Mouse (Mus musculus): ENCODE data around the gene 9530077C05Rik. TPM values are rescaled to one million over a fixed set of nuclear protein-coding genes. Genes with fewer than 3 reads are reported as not detected.

9530077C05Rik gene
- polyA plus RNA-seq, 1 experiment from 2014 or later: 1.6 TPM

- peak overlapping the region; percentile 63 for H3K4me2 ChIP-seq (ENCODE audit: low read depth, low read length)
- ATAC-seq: peak; percentile 38; the same call in 1 of the 2 replicates
- TF ChIP-seq CTCF (IDR thresholded peaks at IDR 0.05; ENCODE audit: low read depth): no peak
- TF ChIP-seq EP300 (IDR thresholded peaks at IDR 0.05; ENCODE audit: low read depth): no peak
Measured at GRCm38 (mm10) chr9:22430315-22430840, 19.1 kb downstream of the 9530077C05Rik start.

GRCm38 (mm10) chr9:22433221-22433620 lies 21.9 kb downstream of the 9530077C05Rik start:
- no peaks in the 10 kb centered on the region for H3K9me3 ChIP-seq (ENCODE audit: low read length)
- no peak overlapping the region for H3K27ac ChIP-seq (ENCODE audit: low read depth)
- no peak overlapping the region for H3K9ac ChIP-seq (replicated peaks)
- no peak for TF ChIP-seq EP300 (IDR thresholded peaks at IDR 0.05; ENCODE audit: low read depth)
- DNase-seq: no peak
- ATAC-seq: no peak
- no peak overlapping the region for H3K4me2 ChIP-seq (ENCODE audit: low read depth, low read length)
- WGBS (ENCODE audit: insufficient replicate concordance): 77% methylated on average over 2 of the region's 2 CpGs
- no peak overlapping the region for H3K4me3 ChIP-seq (ENCODE audit: low read depth, low read length)
- no peaks in the 10 kb centered on the region for H3K36me3 ChIP-seq (replicated peaks; ENCODE audit: insufficient read depth, low read length)
- H3K4me1 ChIP-seq (ENCODE audit: insufficient read depth): peaks cover 19% of the 10 kb centered on the region
- no peaks in the 10 kb centered on the region for H3K27me3 ChIP-seq (ENCODE audit: insufficient read depth, low read length)

More at GRCm38 (mm10) chr9:22430315-22430840, 19.1 kb downstream of the 9530077C05Rik start:
- Histone ChIP-seq H3K4me1 (ENCODE audit: insufficient read depth) (peaks cover 20% of the 10 kb centered on the region), H3K4me3 (ENCODE audit: low read depth, low read length) (no peak overlapping the region), H3K36me3 (replicated peaks; ENCODE audit: insufficient read depth, low read length) (no peaks in the 10 kb centered on the region), H3K27ac (ENCODE audit: low read depth) (peak overlapping the region; percentile 31; the same call in 1 of the 2 replicates), H3K27me3 (ENCODE audit: insufficient read depth, low read length) (no peaks in the 10 kb centered on the region), H3K9ac (replicated peaks) (no peak overlapping the region), H3K9me3 (ENCODE audit: low read length) (no peaks in the 10 kb centered on the region)
- 16% methylated on average over 5 of the region's 5 CpGs for WGBS (ENCODE audit: insufficient replicate concordance)
- peak; percentile 65 for DNase-seq

- no peak for DNase-seq
- H3K9ac ChIP-seq (replicated peaks): no peak overlapping the region
- TF ChIP-seq CTCF (IDR thresholded peaks at IDR 0.05; ENCODE audit: low read depth) (no peak), EP300 (IDR thresholded peaks at IDR 0.05; ENCODE audit: low read depth) (no peak)
- H3K4me3 ChIP-seq (ENCODE audit: low read depth, low read length): no peak overlapping the region
- peaks cover 10% of the 10 kb centered on the region for H3K4me1 ChIP-seq (ENCODE audit: insufficient read depth)
- WGBS (ENCODE audit: insufficient replicate concordance): 85% methylated on average over 2 of the region's 2 CpGs
- no peak for ATAC-seq
- H3K36me3 ChIP-seq (replicated peaks; ENCODE audit: insufficient read depth, low read length): no peaks in the 10 kb centered on the region
- no peak overlapping the region for H3K27ac ChIP-seq (ENCODE audit: low read depth)
- H3K27me3 ChIP-seq (ENCODE audit: insufficient read depth, low read length): no peaks in the 10 kb centered on the region
- no peaks in the 10 kb centered on the region for H3K9me3 ChIP-seq (ENCODE audit: low read length)
- no peak overlapping the region for H3K4me2 ChIP-seq (ENCODE audit: low read depth, low read length)
Measured at GRCm38 (mm10) chr9:22434101-22434500, 22.8 kb downstream of the 9530077C05Rik start.

- H3K4me2 ChIP-seq (ENCODE audit: low read depth, low read length): no peak overlapping the region
- H3K27ac ChIP-seq (ENCODE audit: low read depth): no peak overlapping the region
- H3K36me3 ChIP-seq (replicated peaks; ENCODE audit: insufficient read depth, low read length): no peaks in the 10 kb centered on the region; the same call in 1 of the 2 replicates
- H3K4me3 ChIP-seq (ENCODE audit: low read depth, low read length): no peak overlapping the region
- 54% methylated on average over 1 of the region's 1 CpGs for WGBS (ENCODE audit: insufficient replicate concordance)
- no peak overlapping the region for H3K9ac ChIP-seq (replicated peaks)
- H3K27me3 ChIP-seq (ENCODE audit: insufficient read depth, low read length): no peaks in the 10 kb centered on the region
- no peak for ATAC-seq
- no peaks in the 10 kb centered on the region for H3K9me3 ChIP-seq (ENCODE audit: low read length)
- DNase-seq: no peak
- no peaks in the 10 kb centered on the region for H3K4me1 ChIP-seq (ENCODE audit: insufficient read depth)
- peak; percentile 25; the same call in 1 of the 2 replicates for TF ChIP-seq CTCF (IDR thresholded peaks at IDR 0.05; ENCODE audit: low read depth)
- no peak for TF ChIP-seq EP300 (IDR thresholded peaks at IDR 0.05; ENCODE audit: low read depth)
Measured at GRCm38 (mm10) chr9:22438826-22439225, 27.5 kb downstream of the 9530077C05Rik start.

GRCm38 (mm10) chr9:22443157-22443556 lies 31.8 kb downstream of the 9530077C05Rik start:
- Histone ChIP-seq H3K27ac (ENCODE audit: low read depth) (peak overlapping the region; percentile 36; the same call in 1 of the 2 replicates), H3K4me1 (ENCODE audit: insufficient read depth) (no peaks in the 10 kb centered on the region), H3K9me3 (ENCODE audit: low read length) (no peaks in the 10 kb centered on the region), H3K9ac (replicated peaks) (no peak overlapping the region), H3K36me3 (replicated peaks; ENCODE audit: insufficient read depth, low read length) (peaks cover 17% of the 10 kb centered on the region), H3K27me3 (ENCODE audit: insufficient read depth, low read length) (no peaks in the 10 kb centered on the region), H3K4me3 (ENCODE audit: low read depth, low read length) (no peak overlapping the region), H3K4me2 (ENCODE audit: low read depth, low read length) (no peak overlapping the region)
- WGBS (ENCODE audit: insufficient replicate concordance): 67% methylated on average over 10 of the region's 10 CpGs
- TF ChIP-seq EP300 (IDR thresholded peaks at IDR 0.05; ENCODE audit: low read depth) (no peak), CTCF (IDR thresholded peaks at IDR 0.05; ENCODE audit: low read depth) (no peak)
- ATAC-seq (no peak), DNase-seq (no peak)

GRCm38 (mm10) chr9:22445123-22445522 lies 33.8 kb downstream of the 9530077C05Rik start:
- H3K36me3 ChIP-seq (replicated peaks; ENCODE audit: insufficient read depth, low read length): peaks cover 30% of the 10 kb centered on the region
- no peak overlapping the region for H3K27ac ChIP-seq (ENCODE audit: low read depth)
- H3K27me3 ChIP-seq (ENCODE audit: insufficient read depth, low read length): no peaks in the 10 kb centered on the region
- TF ChIP-seq EP300 (IDR thresholded peaks at IDR 0.05; ENCODE audit: low read depth): no peak
- no peak for TF ChIP-seq CTCF (IDR thresholded peaks at IDR 0.05; ENCODE audit: low read depth)
- no peak overlapping the region for H3K9ac ChIP-seq (replicated peaks)
- no peak for DNase-seq
- no peak overlapping the region for H3K4me2 ChIP-seq (ENCODE audit: low read depth, low read length)
- WGBS (ENCODE audit: insufficient replicate concordance): 93% methylated on average over 1 of the region's 1 CpGs
- H3K9me3 ChIP-seq (ENCODE audit: low read length): no peaks in the 10 kb centered on the region
- no peak overlapping the region for H3K4me3 ChIP-seq (ENCODE audit: low read depth, low read length)
- no peak for ATAC-seq
- H3K4me1 ChIP-seq (ENCODE audit: insufficient read depth): no peaks in the 10 kb centered on the region

Measured in liver, postnatal 0 days (tissue).